Mouse (Mus musculus) liver, embryonic 14.5 days (tissue): Measurements from ENCODE around the gene Rnf208. TPM values are rescaled to one million over a fixed set of nuclear protein-coding genes. Genes with fewer than 3 reads are reported as not detected.

Experiments used
- ATAC-seq: fragments of 200-750 bp; cut with Nextera tagmentation; 2 replicates; pipeline ENCODE4 v1.8.0; 2017; ENCODE audit warnings: moderate number of reproducible peaks, mild to moderate bottlenecking, moderate library complexity; ENCODE audit not compliant: insufficient read depth
- DNase-seq, 3 experiments: peaks; one replicate each; pipeline ENCODE4 v3.0.0-alpha.2; 2012 to 2013; ENCODE audit warnings: low read depth in 3 of 3, low spot score in 3 of 3
- H3K27ac ChIP-seq: fragments of 300-500 bp; sonication (generic); 2 replicates; pipeline ENCODE4 v1.5.1; 2014; ENCODE audit warnings: moderate library complexity, mild to moderate bottlenecking, control low read depth, inconsistent platforms
- H3K27me3 ChIP-seq: fragments of 300-500 bp; sonication (generic); 2 replicates; pipeline ENCODE4 v1.6.1; 2014; ENCODE audit warnings: mild to moderate bottlenecking, low read length, moderate library complexity; ENCODE audit not compliant: control insufficient read depth, insufficient read depth
- H3K36me3 ChIP-seq: fragments of 300-500 bp; sonication (generic); replicated peaks from 2 replicates; pipeline ENCODE4 v1.6.1; 2014; ENCODE audit warnings: low read depth; ENCODE audit not compliant: control insufficient read depth, insufficient read depth
- H3K4me1 ChIP-seq, 2 experiments: fragments of 200-500 bp in 1 of 2; fragments of 300-500 bp in 1 of 2; sonication (generic) in 1 of 2; replicated peaks; 2 replicates each; pipeline ENCODE4 v1.6.1; 2012 to 2014; ENCODE audit warnings: antibody characterized with exemption in 1 of 2, inconsistent platforms in 1 of 2, low read length in 1 of 2; ENCODE audit not compliant: control insufficient read depth in 2 of 2, insufficient read depth in 2 of 2
- H3K4me2 ChIP-seq: fragments of 300-500 bp; sonication (generic); 2 replicates; pipeline ENCODE4 v1.6.1; 2014; ENCODE audit warnings: low read depth, mild to moderate bottlenecking, control low read depth, moderate library complexity
- H3K4me3 ChIP-seq, 2 experiments: fragments of 200-500 bp in 1 of 2; fragments of 300-500 bp in 1 of 2; sonication (generic) in 1 of 2; 2 replicates each; pipeline ENCODE4 v1.5.1; 2012 to 2014; ENCODE audit warnings: low read depth in 2 of 2, low read length in 2 of 2, mild to moderate bottlenecking in 2 of 2, control low read depth in 1 of 2, inconsistent platforms in 1 of 2, moderate library complexity in 1 of 2; ENCODE audit not compliant: insufficient read depth in 1 of 2
- H3K9ac ChIP-seq: fragments of 300-500 bp; sonication (generic); replicated peaks from 2 replicates; pipeline ENCODE4 v1.6.1; 2014; ENCODE audit warnings: mild to moderate bottlenecking, control low read depth, moderate library complexity
- H3K9me3 ChIP-seq: fragments of 300-500 bp; sonication (generic); 2 replicates; pipeline ENCODE4 v1.6.1; 2016; ENCODE audit warnings: low read length, mixed read lengths; ENCODE audit not compliant: control insufficient read depth
- CTCF ChIP-seq: IDR thresholded peaks from 2 replicates; pipeline ENCODE4 v1.5.1; 2016; ENCODE audit warnings: antibody characterized with exemption, low read depth, control low read depth
- EP300 ChIP-seq: IDR thresholded peaks from 2 replicates; pipeline ENCODE4 v1.6.1; 2016; ENCODE audit warnings: antibody characterized with exemption, low read depth
- WGBS: fragments of 180-500 bp; shearing (Covaris S2); extraction: QIAGEN DNeasy Blood & Tissue Kit; methylation state at CpG from one replicate; pipeline ENCODE4 v1.1.7; 2014; ENCODE audit not compliant: insufficient replicate concordance; 5-methylcytosine and 5-hydroxymethylcytosine counted together
- polyA plus RNA-seq, 2 experiments: library from polyadenylated mRNA; depleted of rRNA in 1 of 2; stranded (reverse) in 1 of 2; unstranded in 1 of 2; fragments of >200 nt; fragmentation: Nextera tagmentation in 1 of 2; extraction: Ambion mirVana in 1 of 2; gene quantifications; 2 replicates each; pipeline versions ENCODE4 v1.2.1 to v1.2.3; 2012 to 2014

The Rnf208 gene
- polyA plus RNA-seq, 2 experiments, result 0.09 to 0.93 TPM

- peak overlapping the region; percentile 94 for H3K9ac ChIP-seq
- peaks cover 5 to 13% of the 10 kb centered on the region in 2 experiments for H3K4me1 ChIP-seq
- DNase-seq (no peak), ATAC-seq (peak; percentile 44)
- H3K4me3 ChIP-seq, result peak overlapping the region; percentile 79 to 88
- no peaks in the 10 kb centered on the region for H3K9me3 ChIP-seq
- H3K27ac ChIP-seq, result peak overlapping the region; percentile 36
- H3K27me3 ChIP-seq, result no peaks in the 10 kb centered on the region
- H3K4me2 ChIP-seq, result peak overlapping the region; percentile 86
- WGBS, result under 1% methylated on average over 29 of the region's 29 CpGs
- H3K36me3 ChIP-seq, result peaks cover 33% of the 10 kb centered on the region
- TF ChIP-seq EP300 (no peak), CTCF (no peak)
These were observed 30.5 kb downstream of the Rnf208 start for GRCm38 (mm10) chr2:25272515-25272914.

GRCm38 (mm10) chr2:25273010-25273409, 31.0 kb downstream of the Rnf208 start:
- peak overlapping the region; percentile 79 to 88 for H3K4me3 ChIP-seq
- TF ChIP-seq EP300, result no peak
- no peak for TF ChIP-seq CTCF
- 34% methylated on average over 16 of the region's 16 CpGs for WGBS
- H3K27ac ChIP-seq, result peak overlapping the region; percentile 36; the same call in 1 of the 2 replicates
- H3K27me3 ChIP-seq, result no peaks in the 10 kb centered on the region
- peaks cover 5 to 12% of the 10 kb centered on the region in 2 experiments for H3K4me1 ChIP-seq
- DNase-seq (no peak), ATAC-seq (no peak)
- H3K9me3 ChIP-seq, result no peaks in the 10 kb centered on the region
- peak overlapping the region; percentile 94 for H3K9ac ChIP-seq
- H3K36me3 ChIP-seq, result peaks cover 38% of the 10 kb centered on the region
- H3K4me2 ChIP-seq, result peak overlapping the region; percentile 86

- WGBS, result 53% methylated on average over 13 of the region's 13 CpGs
- no peak overlapping the region for H3K27ac ChIP-seq
- H3K36me3 ChIP-seq, result peaks cover 41% of the 10 kb centered on the region
- ATAC-seq, result no peak
- TF ChIP-seq CTCF, result peak; percentile 91
- TF ChIP-seq EP300, result no peak
- no peak overlapping the region for H3K4me2 ChIP-seq
- no peaks in the 10 kb centered on the region for H3K4me1 ChIP-seq
- no peaks in the 10 kb centered on the region for H3K9me3 ChIP-seq
- no peaks in the 10 kb centered on the region for H3K27me3 ChIP-seq
- peak; percentile 68 to 73 (median 70) for DNase-seq
- H3K9ac ChIP-seq, result no peak overlapping the region
- H3K4me3 ChIP-seq, result no peak overlapping the region
These were observed 37.1 kb downstream of the Rnf208 start for GRCm38 (mm10) chr2:25278928-25279882.

- H3K4me3 ChIP-seq, result no peak overlapping the region
- DNase-seq, result no peak
- H3K36me3 ChIP-seq, result peaks cover 5% of the 10 kb centered on the region
- no peak overlapping the region for H3K4me2 ChIP-seq
- no peak for TF ChIP-seq CTCF
- no peak for TF ChIP-seq EP300
- H3K4me1 ChIP-seq, result peaks cover 0 to 7% of the 10 kb centered on the region in 2 experiments; a peak in 1 of 4 replicates
- WGBS, result 73% methylated on average over 2 of the region's 2 CpGs
- ATAC-seq, result no peak
- peaks cover 23% of the 10 kb centered on the region for H3K27me3 ChIP-seq
- no peak overlapping the region for H3K9ac ChIP-seq
- H3K27ac ChIP-seq, result no peak overlapping the region
- no peaks in the 10 kb centered on the region for H3K9me3 ChIP-seq
These were observed 43.5 kb downstream of the Rnf208 start for GRCm38 (mm10) chr2:25285551-25285950.

- H3K4me1 ChIP-seq, result peaks cover 0 to 7% of the 10 kb centered on the region in 2 experiments; a peak in 1 of 4 replicates
- H3K36me3 ChIP-seq, result peaks cover 5% of the 10 kb centered on the region
- H3K4me3 ChIP-seq, result no peak overlapping the region
- TF ChIP-seq EP300 (no peak), CTCF (no peak)
- H3K27ac ChIP-seq, result no peak overlapping the region
- H3K9me3 ChIP-seq, result no peaks in the 10 kb centered on the region
- no peak overlapping the region for H3K4me2 ChIP-seq
- WGBS, result 18% methylated on average over 1 of the region's 1 CpGs
- no peak for DNase-seq
- peak; percentile 41; the same call in 1 of the 2 replicates for ATAC-seq
- H3K9ac ChIP-seq, result no peak overlapping the region
- H3K27me3 ChIP-seq, result peaks cover 31% of the 10 kb centered on the region
These were observed 44.3 kb downstream of the Rnf208 start for GRCm38 (mm10) chr2:25286314-25286713.
